Mouse (Mus musculus) B cell, adult (primary cell): ENCODE results near the gene Tssk3. TPM values are rescaled to one million over a fixed set of nuclear protein-coding genes. Genes with fewer than 3 reads are reported as not detected.

Experiments used
- total RNA-seq: library from RNA; stranded (reverse); gene quantifications from 4 replicates; pipeline ENCODE4 v1.2.4, GENCODE M21; 2023; ENCODE audit not compliant: inconsistent age

The Tssk3 gene
- 0.42 to 0.81 TPM in 2 of 4 replicates, not detected in the others for total RNA-seq

DNA sequence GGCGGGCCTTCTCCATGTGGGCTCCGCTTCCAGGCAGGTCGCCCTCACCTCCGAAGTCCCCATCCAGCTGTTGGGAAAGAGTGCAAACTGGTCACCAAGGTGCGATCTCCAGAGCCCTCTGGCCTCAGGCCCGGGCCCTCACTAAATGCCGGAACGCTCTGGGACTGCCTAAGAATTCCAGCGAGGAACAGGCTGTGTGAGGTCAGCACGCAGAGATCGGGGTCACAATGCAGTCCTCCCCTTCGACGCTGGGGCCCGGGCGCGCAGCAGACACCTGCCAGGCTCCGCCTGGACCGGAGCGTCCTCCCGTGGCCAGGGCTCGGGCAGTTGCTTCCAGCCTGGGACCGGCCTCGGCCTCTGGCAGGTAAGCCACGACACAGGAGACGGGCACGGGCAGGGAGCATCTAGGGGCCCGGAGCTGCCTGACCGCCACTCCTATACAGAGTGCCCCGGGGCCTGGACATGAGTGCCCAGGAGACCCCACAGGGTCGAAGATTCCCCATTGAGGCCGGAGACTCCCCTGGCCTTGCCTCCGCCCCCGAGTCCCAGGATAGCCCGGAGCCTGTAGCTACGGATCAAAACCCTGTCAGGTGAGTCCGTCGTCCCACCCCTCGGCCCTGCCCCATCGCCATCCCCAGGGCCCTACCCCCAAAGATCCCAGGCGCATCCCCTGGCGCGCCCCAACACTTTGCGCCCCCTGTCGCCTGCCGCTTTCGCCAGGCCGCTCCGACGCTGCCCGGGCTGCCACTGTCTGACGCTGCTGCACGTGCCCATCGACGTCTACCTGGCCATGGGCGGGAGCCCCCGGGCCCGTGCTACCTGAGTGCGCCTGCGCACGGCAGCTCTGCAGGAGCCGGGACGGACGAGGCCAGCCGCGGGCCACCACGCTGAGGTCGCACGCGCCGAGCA lies at the start of gene Tssk3, which contains the start of gene Fam229a:
Tssk3 (minus strand) TSS at position 51 of the 909 bp plus-strand sequence.
Fam229a (plus strand) TSS at position 219 of the 909 bp plus-strand sequence.

DNA sequence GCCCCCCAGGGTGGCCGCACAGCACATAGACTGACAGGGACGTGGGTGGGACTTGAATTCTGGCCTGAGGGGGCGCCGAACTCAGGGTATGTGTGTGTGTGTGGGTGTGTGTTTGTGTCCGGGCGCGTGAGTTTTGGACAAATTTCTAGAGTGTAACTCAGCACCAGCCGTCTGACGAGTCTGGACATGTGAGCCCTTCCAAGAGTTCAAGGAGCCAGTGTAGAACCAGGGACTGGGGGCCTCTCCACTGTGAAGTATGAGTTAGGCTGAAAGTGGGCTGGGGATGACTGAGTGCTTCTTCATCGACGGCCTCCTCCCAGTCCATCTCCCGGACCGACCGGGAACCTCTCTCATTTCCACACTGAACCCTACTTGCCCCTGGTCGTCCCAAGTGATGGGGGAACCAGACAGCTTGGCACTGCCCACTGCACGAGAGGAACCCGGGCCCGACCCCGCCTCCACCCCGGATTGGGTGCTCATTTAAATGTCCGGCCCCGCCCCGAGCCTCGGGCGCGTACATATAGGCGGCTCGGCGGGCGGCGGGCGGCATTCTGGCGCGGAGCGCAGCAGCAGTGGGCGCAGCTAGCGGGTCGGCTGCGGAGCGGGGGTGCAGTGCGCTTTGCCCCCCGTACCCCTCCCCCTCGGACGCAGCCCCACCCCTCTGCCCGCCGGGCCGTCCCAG lies 22.4 kb upstream of the Tssk3 start, which contains the start of gene Marcksl1:
Marcksl1 (plus strand) TSS at position 496 of the 682 bp plus-strand sequence.

GRCm38 (mm10) chr4:129461183-129461960 lies 29.4 kb downstream of the Tssk3 start, which contains the start of gene Bsdc1:
TSS of gene Bsdc1 (plus strand) at chr4:129461581.

GRCm38 (mm10) chr4:129440340-129441063 lies 50.3 kb downstream of the Tssk3 start, which contains the start of gene Zbtb8b:
TSS of gene Zbtb8b (minus strand) at chr4:129440853.

Other genes starting within 250 kb of the Tssk3 start
- gene C77080, start 229.6 kb downstream of the Tssk3 start, total RNA-seq, result 0.12 to 0.58 TPM (median 0.33 TPM) in 4 replicates
- not detected in 4 replicates for gene Sync, start 203.4 kb downstream of the Tssk3 start, total RNA-seq
- gene Rbbp4, start 155.7 kb downstream of the Tssk3 start, total RNA-seq, result 166 to 175 TPM (median 171 TPM) in 4 replicates
- gene Zbtb8os, start 155.3 kb downstream of the Tssk3 start, total RNA-seq, result 37.3 to 44.0 TPM (median 41.2 TPM) in 4 replicates
- gene Zbtb8a, start 112.9 kb downstream of the Tssk3 start, total RNA-seq, result 2.7 to 3.6 TPM (median 3.1 TPM) in 4 replicates
- not detected in 4 replicates for gene Zbtb8b, start 50.2 kb downstream of the Tssk3 start, total RNA-seq
- gene Bsdc1, start 29.4 kb downstream of the Tssk3 start, total RNA-seq, result 128 to 135 TPM (median 129 TPM) in 4 replicates
- 0.96 to 2.4 TPM (median 0.99 TPM) in 3 of 4 replicates, not detected in the other for gene Fam229a, start 168 bp upstream of the Tssk3 start, total RNA-seq
- 75.1 to 90.8 TPM (median 82.9 TPM) in 4 replicates for gene Marcksl1, start 22.6 kb upstream of the Tssk3 start, total RNA-seq
- 156 to 175 TPM (median 161 TPM) in 4 replicates for gene Hdac1, start 51.7 kb upstream of the Tssk3 start, total RNA-seq
- 25.0 to 36.7 TPM (median 29.8 TPM) in 4 replicates for gene Lck, start 82.6 kb upstream of the Tssk3 start, total RNA-seq
- not detected in 4 replicates for gene Fam167b, start 87.5 kb upstream of the Tssk3 start, total RNA-seq
- 156 to 162 TPM (median 160 TPM) in 4 replicates for gene Eif3i, start 109.6 kb upstream of the Tssk3 start, total RNA-seq
- 111 to 128 TPM (median 118 TPM) in 4 replicates for gene Tmem234, start 109.6 kb upstream of the Tssk3 start, total RNA-seq
- 0.84 to 2.4 TPM (median 1.4 TPM) in 4 replicates for gene Dcdc2b, start 123.2 kb upstream of the Tssk3 start, total RNA-seq
- 16.6 to 21.8 TPM (median 18.0 TPM) in 4 replicates for gene Iqcc, start 128.1 kb upstream of the Tssk3 start, total RNA-seq
- 14.4 to 21.1 TPM (median 17.6 TPM) in 4 replicates for gene Ccdc28b, start 132.9 kb upstream of the Tssk3 start, total RNA-seq
- 73.6 to 90.3 TPM (median 86.7 TPM) in 4 replicates for gene Txlna, start 150.0 kb upstream of the Tssk3 start, total RNA-seq
- gene Kpna6, start 181.7 kb upstream of the Tssk3 start, total RNA-seq, result 39.2 to 48.0 TPM (median 44.4 TPM) in 4 replicates
- 16.8 to 19.2 TPM (median 17.5 TPM) in 4 replicates for gene Tmem39b, start 205.8 kb upstream of the Tssk3 start, total RNA-seq